Mouse (Mus musculus) ovary, postnatal 10 days (tissue): Measurements from ENCODE around the gene Fastkd2.

ENCODE experiments used
- DNase-seq: peaks from one replicate; pipeline ENCODE4 v3.0.0; 2022; ENCODE audit warnings: low spot score

The Fastkd2 gene

DNA sequence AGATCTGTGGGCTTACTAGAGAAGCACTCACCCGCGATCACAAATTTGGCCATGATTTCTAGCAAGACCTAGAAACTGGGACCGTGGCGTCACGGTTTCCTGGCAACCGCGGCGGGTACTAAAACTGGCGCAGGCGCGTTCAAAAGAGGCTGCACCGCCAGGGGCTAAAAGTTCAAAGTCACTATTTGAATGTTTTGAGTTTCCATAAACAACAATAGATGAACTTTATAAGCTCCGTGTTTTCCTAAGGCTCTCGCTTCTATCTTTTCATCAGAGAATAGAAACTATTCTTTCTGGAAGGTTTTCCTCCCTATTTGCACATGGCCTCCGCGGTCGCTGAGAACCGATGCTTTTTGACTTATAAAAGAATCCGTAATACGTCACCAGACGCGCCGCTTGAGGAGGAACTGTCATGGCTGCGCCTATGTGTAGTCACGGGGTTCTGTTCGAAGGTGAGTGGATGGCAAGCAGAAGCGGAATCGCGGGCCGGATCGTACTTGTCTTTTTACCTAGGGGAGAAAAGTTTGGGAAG lies at the start of gene Fastkd2, which contains the start of gene Mdh1b:
Gene Fastkd2, plus strand, starts transcription at position 375 of the 532 bp plus-strand sequence.
Gene Mdh1b, minus strand, starts transcription at position 79 of the 532 bp plus-strand sequence.
- peak; percentile 62 for DNase-seq

- DNase-seq: no peak
These were observed 43.6 kb upstream of the Fastkd2 start, which contains the start of gene Dytn for GRCm38 (mm10) chr1:63686827-63687226. Dytn (minus strand) TSS chr1:63686927.

DNA sequence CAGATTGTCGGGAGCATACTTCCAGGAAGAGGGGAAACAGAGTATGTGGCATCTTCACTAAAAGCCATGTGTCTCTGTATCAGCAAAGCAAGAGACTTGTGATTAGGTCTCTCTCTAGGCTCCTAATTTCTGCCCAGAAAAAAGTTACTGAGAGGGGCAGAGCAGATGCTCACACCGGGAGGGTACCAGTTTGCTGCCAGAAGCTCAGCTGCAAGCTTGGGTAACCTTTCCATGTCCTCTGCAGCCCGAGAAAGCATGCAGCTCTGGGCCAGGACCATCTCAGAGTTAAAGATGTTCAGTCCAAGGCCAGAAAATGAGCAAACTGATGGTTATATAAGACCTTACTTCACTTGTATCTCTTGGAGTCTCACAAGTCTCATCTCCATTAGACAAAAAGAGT lies 33.6 kb upstream of the Fastkd2 start:
- DNase-seq: no peak

DNA sequence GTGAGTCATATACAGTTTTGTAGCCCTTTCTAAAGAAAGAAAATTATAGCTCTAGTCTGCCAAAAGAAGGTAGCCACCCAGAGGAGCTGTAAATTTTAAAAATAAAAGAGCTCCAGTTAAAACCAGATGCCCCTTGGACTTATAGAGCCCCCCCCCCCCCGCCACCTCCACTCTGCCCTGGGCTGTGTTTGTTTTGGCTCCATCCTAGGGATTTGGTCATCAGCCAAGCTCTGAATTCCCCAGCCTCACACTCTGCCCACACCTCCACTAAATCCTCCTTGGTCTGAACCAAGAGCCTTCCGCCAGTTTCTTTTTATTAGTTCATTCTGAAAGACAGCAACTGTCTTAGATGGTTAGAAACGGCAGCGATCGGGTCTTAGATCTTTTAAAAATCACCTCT lies 24.7 kb upstream of the Fastkd2 start:
- DNase-seq: no peak

- no peak for DNase-seq
These were observed 21.5 kb upstream of the Fastkd2 start for GRCm38 (mm10) chr1:63708876-63709275.

- no peak for DNase-seq
These were observed 10.3 kb upstream of the Fastkd2 start for GRCm38 (mm10) chr1:63720161-63720560.

GRCm38 (mm10) chr1:63729796-63730195 lies 618 bp upstream of the Fastkd2 start:
- DNase-seq: no peak

DNA sequence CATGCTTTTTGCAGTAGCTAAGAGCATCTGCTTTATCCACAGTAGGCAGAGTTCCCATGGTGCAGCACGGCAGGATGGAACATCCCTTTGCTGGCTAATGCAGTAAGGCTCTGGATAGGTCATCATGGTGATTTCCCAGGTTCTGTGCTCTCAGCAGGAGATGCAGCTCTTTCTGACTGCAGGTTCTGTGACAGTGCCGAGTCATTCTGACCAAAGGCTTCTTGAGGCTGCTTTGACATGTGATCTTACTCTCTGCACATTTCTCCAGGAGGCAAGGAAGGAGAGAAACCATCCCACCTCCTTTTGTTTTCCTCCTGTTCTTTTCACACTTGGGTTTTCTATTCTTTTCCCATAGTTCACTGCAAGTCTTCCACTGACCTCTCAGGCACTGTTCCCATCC lies 25.6 kb downstream of the Fastkd2 start:
- DNase-seq: no peak

- no peak for DNase-seq
These were observed 32.8 kb downstream of the Fastkd2 start for GRCm38 (mm10) chr1:63763212-63763694.

DNA sequence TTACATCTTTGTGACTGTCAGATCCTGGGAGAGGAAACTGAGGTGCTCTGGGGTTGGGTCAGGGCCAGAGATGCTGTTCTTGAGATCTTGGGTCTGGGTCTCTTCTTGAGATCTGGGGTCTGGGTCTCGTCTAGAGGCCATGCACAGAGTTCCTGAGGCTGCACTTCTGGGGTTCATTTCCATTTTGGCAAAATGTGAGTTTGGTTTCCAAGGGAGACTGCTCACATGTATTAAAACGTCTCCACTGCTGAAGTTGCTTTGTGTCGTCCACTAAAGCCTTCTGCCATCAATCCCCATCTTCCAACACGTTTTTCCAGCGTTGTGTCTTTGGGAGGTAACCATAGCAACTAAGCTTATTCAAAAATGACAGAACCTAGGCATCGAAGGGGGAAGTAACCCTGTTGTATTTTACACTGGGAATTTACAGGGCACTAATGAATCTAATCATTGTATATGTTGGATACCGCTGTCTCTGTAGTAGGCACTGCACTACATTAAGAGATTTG lies 33.5 kb downstream of the Fastkd2 start:
- no peak for DNase-seq

DNA sequence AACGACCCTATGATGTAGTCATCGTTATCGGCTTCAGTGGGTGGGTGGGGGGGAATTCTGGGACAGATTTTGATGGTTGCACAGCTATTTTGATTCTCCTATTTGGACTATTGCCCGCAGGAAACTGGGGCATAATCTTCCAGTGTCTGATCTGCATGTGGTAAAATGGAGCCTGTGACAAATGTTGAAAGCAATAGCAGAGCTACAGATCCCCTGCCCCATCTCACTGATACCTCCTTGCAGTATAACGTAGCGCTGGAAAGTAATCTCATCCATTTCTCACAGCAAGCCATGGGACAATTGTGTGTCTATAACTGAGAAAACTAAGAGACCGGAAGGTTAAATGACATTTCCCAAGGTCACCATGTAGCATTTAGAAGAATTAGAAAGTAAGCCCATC lies 34.0 kb downstream of the Fastkd2 start:
- no peak for DNase-seq

GRCm38 (mm10) chr1:63768112-63768511 lies 37.7 kb downstream of the Fastkd2 start:
- no peak for DNase-seq

GRCm38 (mm10) chr1:63769167-63769566 lies 38.8 kb downstream of the Fastkd2 start, which contains the start of gene 4933402D24Rik:
4933402D24Rik (minus strand) TSS chr1:63769267.
- no peak for DNase-seq

GRCm38 (mm10) chr1:63770309-63770708 lies 39.9 kb downstream of the Fastkd2 start:
- DNase-seq: no peak

GRCm38 (mm10) chr1:63776396-63776795 lies 46.0 kb downstream of the Fastkd2 start:
- no peak for DNase-seq

- DNase-seq: no peak
These were observed 46.7 kb downstream of the Fastkd2 start for GRCm38 (mm10) chr1:63776902-63777630.

GRCm38 (mm10) chr1:63794326-63794725 lies 63.9 kb downstream of the Fastkd2 start:
- no peak for DNase-seq
